Mouse (Mus musculus) limb, embryonic 12.5 days (tissue): ENCODE measurements around the gene Crebrf. TPM values are rescaled to one million over a fixed set of nuclear protein-coding genes. Genes with fewer than 3 reads are reported as not detected.
A peak's percentile ranks its signal among the peaks of the same experiment; 100 is the strongest.

Experiments
- ATAC-seq: fragments of 200-750 bp; cut with Nextera tagmentation; 2 replicates; pipeline ENCODE4 v1.8.0; 2017; ENCODE audit warnings: low read depth, moderate TSS enrichment; ENCODE audit not compliant: insufficient number of reproducible peaks, insufficient read depth, low FRiP score, low TSS enrichment
- H3K27ac ChIP-seq: fragments of 300-500 bp; sonication (generic); 2 replicates; pipeline ENCODE4 v1.5.1; 2016; ENCODE audit warnings: mild to moderate bottlenecking, moderate library complexity
- H3K27me3 ChIP-seq: fragments of 300-500 bp; sonication (generic); 2 replicates; pipeline ENCODE4 v1.6.1; 2016; ENCODE audit warnings: mild to moderate bottlenecking, moderate library complexity
- H3K36me3 ChIP-seq: fragments of 300-500 bp; sonication (generic); 2 replicates; pipeline ENCODE4 v1.6.1; 2016; ENCODE audit warnings: mild to moderate bottlenecking, moderate library complexity
- H3K4me1 ChIP-seq: fragments of 300-500 bp; sonication (generic); replicated peaks from 2 replicates; pipeline ENCODE4 v1.6.1; 2016
- H3K4me2 ChIP-seq: fragments of 300-500 bp; sonication (generic); 2 replicates; pipeline ENCODE4 v1.6.1; 2016; ENCODE audit warnings: mild to moderate bottlenecking, moderate library complexity
- H3K4me3 ChIP-seq: fragments of 300-500 bp; sonication (generic); replicated peaks from 2 replicates; pipeline ENCODE4 v1.5.1; 2016; ENCODE audit warnings: mild to moderate bottlenecking
- H3K9ac ChIP-seq: fragments of 300-500 bp; sonication (generic); replicated peaks from 2 replicates; pipeline ENCODE4 v1.6.1; 2016; ENCODE audit warnings: mild to moderate bottlenecking, moderate library complexity
- H3K9me3 ChIP-seq: fragments of 300-500 bp; sonication (generic); 2 replicates; pipeline ENCODE4 v1.6.1; 2016; ENCODE audit warnings: mild to moderate bottlenecking, moderate library complexity
- WGBS: fragments of 180-500 bp; shearing (Covaris S2); methylation state at CpG from one replicate; pipeline ENCODE4 v1.1.7; 2016; 5-methylcytosine and 5-hydroxymethylcytosine counted together
- polyA plus RNA-seq: library from polyadenylated mRNA; unstranded; fragments of >200 nt; fragmentation: Nextera tagmentation; extraction: Ambion mirVana; gene quantifications from 2 replicates; pipeline ENCODE4 v1.2.1, GENCODE M21; 2016

The Crebrf gene
- polyA plus RNA-seq, 1 experiment from 2014 or later: 6.0 TPM

GRCm38 (mm10) chr17:26689810-26690209 lies 25.6 kb upstream of the Crebrf start:
- Histone ChIP-seq H3K36me3 (0 out of 2 replicates have a peak, but pooled peaks cover 7% of the 10 kb centered on the region), H3K27me3 (no peaks in the 10 kb centered on the region), H3K9ac (no peak overlapping the region), H3K4me3 (no peak overlapping the region), H3K4me1 (peaks cover 12% of the 10 kb centered on the region), H3K4me2 (no peak overlapping the region), H3K9me3 (no peaks in the 10 kb centered on the region), H3K27ac (0 out of 2 replicates have a peak overlapping the region, but pooled peaks have one; percentile 45)
- 82% methylated on average over 2 of the region's 2 CpGs for WGBS
- ATAC-seq: no peak

GRCm38 (mm10) chr17:26690236-26690635 lies 25.2 kb upstream of the Crebrf start:
- Histone ChIP-seq H3K9me3 (no peaks in the 10 kb centered on the region), H3K36me3 (peaks cover 7% of the 10 kb centered on the region; the same call in 1 of the 2 replicates), H3K4me2 (no peak overlapping the region), H3K27me3 (no peaks in the 10 kb centered on the region), H3K4me1 (peaks cover 12% of the 10 kb centered on the region), H3K27ac (no peak overlapping the region), H3K4me3 (no peak overlapping the region), H3K9ac (no peak overlapping the region)
- no peak for ATAC-seq
- 82% methylated on average over 5 of the region's 5 CpGs for WGBS

- Histone ChIP-seq H3K4me1 (peaks cover 12% of the 10 kb centered on the region), H3K27ac (no peak overlapping the region), H3K36me3 (peaks cover 13% of the 10 kb centered on the region; the same call in 1 of the 2 replicates), H3K9me3 (no peaks in the 10 kb centered on the region), H3K9ac (no peak overlapping the region), H3K27me3 (no peaks in the 10 kb centered on the region), H3K4me2 (no peak overlapping the region), H3K4me3 (no peak overlapping the region)
- WGBS: 86% methylated on average over 7 of the region's 7 CpGs
- no peak for ATAC-seq
Measured at GRCm38 (mm10) chr17:26691110-26691509, 24.3 kb upstream of the Crebrf start.

- Histone ChIP-seq H3K9me3 (no peaks in the 10 kb centered on the region), H3K4me3 (no peak overlapping the region), H3K27me3 (no peaks in the 10 kb centered on the region), H3K36me3 (peaks cover 28% of the 10 kb centered on the region), H3K4me1 (peaks cover 12% of the 10 kb centered on the region), H3K4me2 (no peak overlapping the region), H3K9ac (no peak overlapping the region), H3K27ac (no peak overlapping the region)
- ATAC-seq: no peak
- WGBS: 73% methylated on average over 7 of the region's 7 CpGs
Measured at GRCm38 (mm10) chr17:26693424-26693823, 22.0 kb upstream of the Crebrf start.

GRCm38 (mm10) chr17:26694171-26694570 lies 21.3 kb upstream of the Crebrf start:
- H3K27ac ChIP-seq: no peak overlapping the region
- whole genome bisulfite sequencing: 80% methylated on average over 7 of the region's 7 CpGs
- no peak for ATAC-seq

GRCm38 (mm10) chr17:26695193-26695592 lies 20.3 kb upstream of the Crebrf start:
- no peak overlapping the region for H3K4me3 ChIP-seq

More at GRCm38 (mm10) chr17:26694171-26694570, 21.3 kb upstream of the Crebrf start:
- Histone ChIP-seq H3K4me1 (peaks cover 8% of the 10 kb centered on the region), H3K27me3 (no peaks in the 10 kb centered on the region), H3K36me3 (peaks cover 35% of the 10 kb centered on the region), H3K9me3 (no peaks in the 10 kb centered on the region), H3K4me3 (no peak overlapping the region), H3K4me2 (no peak overlapping the region), H3K9ac (no peak overlapping the region)

GRCm38 (mm10) chr17:26698846-26699245 lies 16.6 kb upstream of the Crebrf start:
- no peak for ATAC-seq
- Histone ChIP-seq H3K9me3 (no peaks in the 10 kb centered on the region), H3K4me2 (no peak overlapping the region), H3K4me3 (no peak overlapping the region), H3K36me3 (peaks cover 50% of the 10 kb centered on the region), H3K27ac (no peak overlapping the region), H3K4me1 (no peaks in the 10 kb centered on the region), H3K27me3 (no peaks in the 10 kb centered on the region), H3K9ac (no peak overlapping the region)
- WGBS: 87% methylated on average over 5 of the region's 5 CpGs

More at GRCm38 (mm10) chr17:26695193-26695592, 20.3 kb upstream of the Crebrf start:
- Histone ChIP-seq H3K4me2 (no peak overlapping the region), H3K36me3 (peaks cover 43% of the 10 kb centered on the region), H3K27ac (no peak overlapping the region), H3K9me3 (no peaks in the 10 kb centered on the region), H3K4me1 (no peaks in the 10 kb centered on the region), H3K27me3 (no peaks in the 10 kb centered on the region), H3K9ac (no peak overlapping the region)
- WGBS: 99% methylated on average over 3 of the region's 3 CpGs
- ATAC-seq: no peak

- H3K4me2 ChIP-seq: no peak overlapping the region
- H3K4me3 ChIP-seq: no peak overlapping the region
- H3K27ac ChIP-seq: no peak overlapping the region
- WGBS: 93% methylated on average over 10 of the region's 10 CpGs
- no peak for ATAC-seq
- no peak overlapping the region for H3K9ac ChIP-seq
- H3K4me1 ChIP-seq: no peaks in the 10 kb centered on the region
- no peaks in the 10 kb centered on the region for H3K9me3 ChIP-seq
- peaks cover 54% of the 10 kb centered on the region for H3K36me3 ChIP-seq
- H3K27me3 ChIP-seq: no peaks in the 10 kb centered on the region
Measured at GRCm38 (mm10) chr17:26699819-26700616, 15.4 kb upstream of the Crebrf start.

- 86% methylated on average over 13 of the region's 13 CpGs for WGBS
- Histone ChIP-seq H3K9ac (no peak overlapping the region), H3K27me3 (no peaks in the 10 kb centered on the region), H3K9me3 (no peaks in the 10 kb centered on the region), H3K4me2 (no peak overlapping the region), H3K27ac (no peak overlapping the region), H3K4me3 (no peak overlapping the region), H3K36me3 (peaks cover 42% of the 10 kb centered on the region), H3K4me1 (no peaks in the 10 kb centered on the region)
- no peak for ATAC-seq
Measured at GRCm38 (mm10) chr17:26701565-26701964, 13.9 kb upstream of the Crebrf start.

GRCm38 (mm10) chr17:26702621-26703020 lies 12.8 kb upstream of the Crebrf start:
- Histone ChIP-seq H3K27me3 (no peaks in the 10 kb centered on the region), H3K9me3 (no peaks in the 10 kb centered on the region), H3K9ac (no peak overlapping the region), H3K36me3 (peaks cover 33% of the 10 kb centered on the region), H3K4me2 (no peak overlapping the region), H3K27ac (no peak overlapping the region), H3K4me3 (no peak overlapping the region), H3K4me1 (no peaks in the 10 kb centered on the region)
- no peak for ATAC-seq
- 91% methylated on average over 4 of the region's 4 CpGs for WGBS

- Histone ChIP-seq H3K9ac (no peak overlapping the region), H3K4me3 (no peak overlapping the region), H3K27me3 (no peaks in the 10 kb centered on the region), H3K36me3 (peaks cover 23% of the 10 kb centered on the region), H3K4me1 (no peaks in the 10 kb centered on the region), H3K9me3 (no peaks in the 10 kb centered on the region), H3K4me2 (no peak overlapping the region), H3K27ac (no peak overlapping the region)
- ATAC-seq: no peak
- 93% methylated on average over 4 of the region's 4 CpGs for WGBS
Measured at GRCm38 (mm10) chr17:26703671-26704070, 11.8 kb upstream of the Crebrf start.
